In the genomic region with DNA sequence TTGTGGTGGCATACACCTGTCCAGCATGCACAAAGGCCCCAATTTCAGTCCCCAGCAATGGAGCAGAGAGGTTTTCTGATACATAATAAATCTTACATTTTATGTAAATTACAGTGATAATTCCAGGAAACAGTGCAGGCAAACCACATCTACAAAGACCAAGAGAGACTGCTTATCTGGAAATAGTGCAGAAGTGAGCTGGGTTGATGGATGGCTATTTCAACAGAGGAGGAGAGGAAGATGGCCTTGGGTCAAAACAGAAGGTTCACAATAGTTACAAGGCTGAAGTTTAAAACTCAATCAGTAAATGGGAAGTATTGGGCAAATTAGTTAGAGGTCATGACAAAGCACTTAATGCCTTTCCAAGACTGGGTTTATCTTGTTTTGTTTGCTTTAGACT, we compare ENCODE assay signal across 9 mouse cellular contexts. TPM values are rescaled to one million over a fixed set of nuclear protein-coding genes. Genes with fewer than 3 reads are reported as not detected.
A peak's percentile ranks its signal among the peaks of the same experiment; 100 is the strongest.
DNase-seq lines count a peak whose midpoint lies in the region; ATAC-seq and TF ChIP-seq lines count a peak whose summit lies in the region.
"Had no signal": no experiment of that assay in that cellular context is flagged by ENCODE, and none has a peak within 500 bp of the region (broad histone marks: within the 10 kb centered on the region; RNA-seq: fewer than 3 reads in every experiment).

No protein-coding gene starts in this region.

- no peak for TF ChIP-seq CTCF in liver, adult 2 months (IDR thresholded peaks at IDR 0.05; ENCODE audit: low read depth, low read length)
- TF ChIP-seq CTCF in hindbrain, postnatal 0 days (IDR thresholded peaks at IDR 0.05; ENCODE audit: low read depth) = no peak
- TF ChIP-seq CTCF in thymus, adult 2 months (IDR thresholded peaks at IDR 0.05; ENCODE audit: borderline replicate concordance, control insufficient read depth, extremely low read depth, insufficient read depth, low read length, poor library complexity) = no peak

- no peak for TF ChIP-seq POLR2A in liver, adult 2 months (IDR thresholded peaks at IDR 0.05; ENCODE audit: extremely low read depth, insufficient read depth, low read length)
- no peak for TF ChIP-seq POLR2A in thymus, adult 2 months (IDR thresholded peaks at IDR 0.05; ENCODE audit: control insufficient read depth, extremely low read depth, insufficient read depth, low read length, poor library complexity)

- H3K4me2 ChIP-seq in hindbrain, postnatal 0 days (ENCODE audit: low read depth, low read length) = peak overlapping the region; percentile 94
- H3K4me2 ChIP-seq in neural tube, embryonic 12.5 days (replicated peaks) = peak overlapping the region; percentile 88

- ATAC-seq in hindbrain, postnatal 0 days = no peak
- ATAC-seq in neural tube, embryonic 12.5 days (ENCODE audit: low FRiP score, low read depth) = no peak

- peaks cover 10% of the 10 kb centered on the region for H3K79me2 ChIP-seq in liver, adult 2 months (ENCODE audit: control insufficient read depth, insufficient read depth, low read length)

- no peaks in the 10 kb centered on the region for H3K9me3 ChIP-seq in embryonic facial prominence, embryonic 10.5 days
- H3K9me3 ChIP-seq in hindbrain, postnatal 0 days (ENCODE audit: low read length) = no peaks in the 10 kb centered on the region
- H3K9me3 ChIP-seq in neural tube, embryonic 12.5 days = no peaks in the 10 kb centered on the region

- peak; percentile 42 for DNase-seq in liver, adult 2 months (ENCODE audit: extremely low read depth, low read depth, low spot score)
- no peak for DNase-seq in liver
- DNase-seq in embryonic facial prominence, embryonic 10.5 days (ENCODE audit: low spot score) = no peak
- DNase-seq in hindbrain, postnatal 0 days (ENCODE audit: low spot score) = no peak
- no peak for DNase-seq in frontal cortex, adult 2 months (ENCODE audit: extremely low spot score in 1 of 2, low spot score in 1 of 2)
- no peak for DNase-seq in ovary, postnatal 10 days (ENCODE audit: low spot score)
- no peak for DNase-seq in thymus, adult 2 months

- H3K4me1 ChIP-seq in liver, adult 2 months (ENCODE audit: control insufficient read depth, insufficient read depth, low read length) = peaks cover 5% of the 10 kb centered on the region; the same call in 1 of the 2 replicates
- H3K4me1 ChIP-seq in embryonic facial prominence, embryonic 10.5 days = peaks cover 22% of the 10 kb centered on the region
- H3K4me1 ChIP-seq in hindbrain, postnatal 0 days (ENCODE audit: insufficient read depth, low read length) = no peaks in the 10 kb centered on the region
- peaks cover 10% of the 10 kb centered on the region for H3K4me1 ChIP-seq in neural tube, embryonic 12.5 days
- H3K4me1 ChIP-seq in thymus, adult 2 months (replicated peaks; ENCODE audit: control insufficient read depth, insufficient read depth, low read length) = peaks cover 2% of the 10 kb centered on the region; the same call in 1 of the 2 replicates

- no peak overlapping the region for H3K9ac ChIP-seq in liver, adult 2 months (ENCODE audit: low read depth, low read length)
- H3K9ac ChIP-seq in hindbrain, postnatal 0 days (replicated peaks; ENCODE audit: low read length) = peak overlapping the region; percentile 99; the same call in 1 of the 2 replicates
- peak overlapping the region; percentile 98; the same call in 1 of the 2 replicates for H3K9ac ChIP-seq in neural tube, embryonic 12.5 days

- H3K27me3 ChIP-seq in liver, adult 2 months (ENCODE audit: control insufficient read depth, insufficient read depth, low read length) = no peaks in the 10 kb centered on the region
- H3K27me3 ChIP-seq in embryonic facial prominence, embryonic 10.5 days (replicated peaks; ENCODE audit: low read depth, poor library complexity, severe bottlenecking) = no peaks in the 10 kb centered on the region
- no peaks in the 10 kb centered on the region for H3K27me3 ChIP-seq in hindbrain, postnatal 0 days (ENCODE audit: insufficient read depth, low read length)
- H3K27me3 ChIP-seq in neural tube, embryonic 12.5 days (replicated peaks) = no peaks in the 10 kb centered on the region
- no peaks in the 10 kb centered on the region for H3K27me3 ChIP-seq in thymus, adult 2 months (ENCODE audit: control insufficient read depth, insufficient read depth, low read length)

- peak overlapping the region; percentile 37 for H3K27ac ChIP-seq in liver, adult 2 months (replicated peaks; ENCODE audit: insufficient read depth, low read depth, low read length)
- H3K27ac ChIP-seq in embryonic facial prominence, embryonic 10.5 days (replicated peaks) = peak overlapping the region; percentile 100
- H3K27ac ChIP-seq in hindbrain, postnatal 0 days = peak overlapping the region; percentile 99; the same call in 1 of the 2 replicates
- no peak overlapping the region for H3K27ac ChIP-seq in neural tube, embryonic 12.5 days
- H3K27ac ChIP-seq in thymus, adult 2 months (ENCODE audit: control insufficient read depth, insufficient read depth, low read length) = no peak overlapping the region; the same call in 1 of the 2 replicates

- no peak overlapping the region; the same call in 1 of the 2 replicates for H3K4me3 ChIP-seq in liver, adult 2 months (ENCODE audit: insufficient read depth, low read depth, low read length)
- H3K4me3 ChIP-seq in embryonic facial prominence, embryonic 10.5 days = peak overlapping the region; percentile 97
- peak overlapping the region; percentile 100 for H3K4me3 ChIP-seq in hindbrain, postnatal 0 days (ENCODE audit: low read length)
- peak overlapping the region; percentile 96 for H3K4me3 ChIP-seq in neural tube, embryonic 12.5 days
- no peak overlapping the region for H3K4me3 ChIP-seq in thymus, adult 2 months (ENCODE audit: control insufficient read depth, insufficient read depth, low read length)

- H3K36me3 ChIP-seq in liver, adult 2 months (ENCODE audit: control insufficient read depth, insufficient read depth, low read length) = no peaks in the 10 kb centered on the region
- H3K36me3 ChIP-seq in embryonic facial prominence, embryonic 10.5 days (replicated peaks) = peaks cover 9% of the 10 kb centered on the region
- no peaks in the 10 kb centered on the region for H3K36me3 ChIP-seq in hindbrain, postnatal 0 days (ENCODE audit: insufficient read depth, low read length)
- no peaks in the 10 kb centered on the region for H3K36me3 ChIP-seq in neural tube, embryonic 12.5 days
- H3K36me3 ChIP-seq in thymus, adult 2 months (ENCODE audit: control insufficient read depth, insufficient read depth, low read length) = no peaks in the 10 kb centered on the region

RNA-seq across cellular contexts. Expression of a gene that starts 0.9 kb away (rescaled TPM):
- 26.6 and 31.4 TPM in 2 replicates for total RNA-seq in liver, adult 2 months (2014; rRNA removed)
- polyA plus RNA-seq in liver, adult 2 months (2012; rRNA removed) = 9.5 and 10.2 TPM in 2 replicates
- 18.7 and 19.5 TPM in 2 replicates for polyA plus RNA-seq in embryonic facial prominence, embryonic 10.5 days (2016; fragmentation: Nextera tagmentation; extraction: Ambion mirVana)
- total RNA-seq in hindbrain, postnatal 0 days (2014; rRNA removed) = 34.4 and 40.3 TPM in 2 replicates
- 7.4 and 9.3 TPM in 2 replicates for polyA plus RNA-seq in hindbrain, postnatal 0 days (2015; fragmentation: Nextera tagmentation; extraction: Ambion mirVana)
- polyA plus RNA-seq in neural tube, embryonic 12.5 days (2016; fragmentation: Nextera tagmentation; extraction: Ambion mirVana) = 27.1 and 32.6 TPM in 2 replicates
- polyA plus RNA-seq in frontal cortex, adult 2 months (2012; rRNA removed) = 50.1 and 53.1 TPM in 2 replicates
- polyA plus RNA-seq in thymus, adult 2 months (2012; rRNA removed) = 32.7 and 34.1 TPM in 2 replicates

RNA-seq across cellular contexts. Expression of a gene that starts 52.0 kb away (rescaled TPM):
- 39.6 and 46.2 TPM in 2 replicates for total RNA-seq in liver, adult 2 months (2014; rRNA removed)
- 38.9 and 46.2 TPM in 2 replicates for polyA plus RNA-seq in liver, adult 2 months (2012; rRNA removed)
- 42.5 and 43.2 TPM in 2 replicates for polyA plus RNA-seq in embryonic facial prominence, embryonic 10.5 days (2016; fragmentation: Nextera tagmentation; extraction: Ambion mirVana)
- 52.9 and 54.8 TPM in 2 replicates for total RNA-seq in hindbrain, postnatal 0 days (2014; rRNA removed)
- 52.7 and 53.1 TPM in 2 replicates for polyA plus RNA-seq in hindbrain, postnatal 0 days (2015; fragmentation: Nextera tagmentation; extraction: Ambion mirVana)
- 49.0 and 53.0 TPM in 2 replicates for polyA plus RNA-seq in neural tube, embryonic 12.5 days (2016; fragmentation: Nextera tagmentation; extraction: Ambion mirVana)
- polyA plus RNA-seq in frontal cortex, adult 2 months (2012; rRNA removed) = 59.6 and 59.9 TPM in 2 replicates
- 65.4 and 83.0 TPM in 2 replicates for polyA plus RNA-seq in thymus, adult 2 months (2012; rRNA removed)

RNA-seq across cellular contexts. Expression of a gene that starts 52.3 kb away (rescaled TPM):
- 0.18 TPM in 1 of 2 replicates, not detected in the other for total RNA-seq in liver, adult 2 months (2014; rRNA removed)
- 0.07 TPM in 1 of 2 replicates, not detected in the other for polyA plus RNA-seq in liver, adult 2 months (2012; rRNA removed)
- polyA plus RNA-seq in embryonic facial prominence, embryonic 10.5 days (2016; fragmentation: Nextera tagmentation; extraction: Ambion mirVana) = not detected in 2 replicates
- 1.5 and 3.7 TPM in 2 replicates for total RNA-seq in hindbrain, postnatal 0 days (2014; rRNA removed)
- 1.1 and 1.6 TPM in 2 replicates for polyA plus RNA-seq in hindbrain, postnatal 0 days (2015; fragmentation: Nextera tagmentation; extraction: Ambion mirVana)
- polyA plus RNA-seq in neural tube, embryonic 12.5 days (2016; fragmentation: Nextera tagmentation; extraction: Ambion mirVana) = 0.18 TPM in 1 of 2 replicates, not detected in the other
- 2.5 and 3.6 TPM in 2 replicates for polyA plus RNA-seq in frontal cortex, adult 2 months (2012; rRNA removed)
- 0.23 and 0.35 TPM in 2 replicates for polyA plus RNA-seq in thymus, adult 2 months (2012; rRNA removed)
- total RNA-seq: common myeloid progenitor, adult 5-6 weeks had no signal

Comparison
In these comparisons a context has a peak if more than half of its experiments do, and no peak if none do; other contexts are left out.
1. H3K27ac ChIP-seq: peak in liver, adult 2 months (single experiment), embryonic facial prominence, embryonic 10.5 days (single experiment) and hindbrain, postnatal 0 days (single experiment); none in neural tube, embryonic 12.5 days (single experiment) and thymus, adult 2 months (single experiment).
2. H3K4me3 ChIP-seq: peak in embryonic facial prominence, embryonic 10.5 days (single experiment), hindbrain, postnatal 0 days (single experiment) and neural tube, embryonic 12.5 days (single experiment); none in liver, adult 2 months (single experiment) and thymus, adult 2 months (single experiment).